Mouse (Mus musculus) limb, embryonic 14.5 days (tissue): Measurements from ENCODE around the gene Plcb4. TPM values are rescaled to one million over a fixed set of nuclear protein-coding genes. Genes with fewer than 3 reads are reported as not detected.

Experiments
- ATAC-seq: fragments of 200-750 bp; cut with Nextera tagmentation; 2 replicates; pipeline ENCODE4 v1.8.0; 2017; ENCODE audit warnings: low read depth, moderate number of reproducible peaks, moderate TSS enrichment; ENCODE audit not compliant: low FRiP score
- DNase-seq: peaks from one replicate; pipeline ENCODE4 v3.0.0-alpha.2; 2015; ENCODE audit warnings: low spot score
- H3K27ac ChIP-seq: fragments of 300-500 bp; sonication (generic); replicated peaks from 2 replicates; pipeline ENCODE4 v1.5.1; 2014; ENCODE audit warnings: low read depth, mild to moderate bottlenecking, low read length, moderate library complexity, mixed read lengths
- H3K27me3 ChIP-seq: fragments of 300-500 bp; sonication (generic); 2 replicates; pipeline ENCODE4 v1.6.1; 2014; ENCODE audit warnings: low read length, mixed read lengths; ENCODE audit not compliant: control insufficient read depth, insufficient read depth
- H3K36me3 ChIP-seq: fragments of 300-500 bp; sonication (generic); 2 replicates; pipeline ENCODE4 v1.6.1; 2014; ENCODE audit warnings: mild to moderate bottlenecking, low read length, moderate library complexity, mixed read lengths; ENCODE audit not compliant: control insufficient read depth, insufficient read depth
- H3K4me1 ChIP-seq: fragments of 300-500 bp; sonication (generic); 2 replicates; pipeline ENCODE4 v1.6.1; 2014; ENCODE audit warnings: antibody characterized with exemption, low read length, mixed read lengths; ENCODE audit not compliant: control insufficient read depth, insufficient read depth
- H3K4me2 ChIP-seq: fragments of 300-500 bp; sonication (generic); replicated peaks from 2 replicates; pipeline ENCODE4 v1.6.1; 2014; ENCODE audit warnings: low read depth, mild to moderate bottlenecking, low read length, moderate library complexity; ENCODE audit not compliant: severe bottlenecking
- H3K4me3 ChIP-seq: fragments of 300-500 bp; sonication (generic); replicated peaks from 2 replicates; pipeline ENCODE4 v1.5.1; 2014; ENCODE audit warnings: low read length
- H3K9ac ChIP-seq: fragments of 300-500 bp; sonication (generic); 2 replicates; pipeline ENCODE4 v1.6.1; 2014; ENCODE audit warnings: mild to moderate bottlenecking, low read depth, low read length, moderate library complexity; ENCODE audit not compliant: severe bottlenecking
- H3K9me3 ChIP-seq: fragments of 300-500 bp; sonication (generic); 2 replicates; pipeline ENCODE4 v1.6.1; 2016; ENCODE audit warnings: low read length; ENCODE audit not compliant: control insufficient read depth
- POLR2A ChIP-seq: fragments of 200-500 bp; IDR thresholded peaks from 2 replicates; pipeline ENCODE4 v1.8.0; 2012; ENCODE audit warnings: inconsistent platforms, mild to moderate bottlenecking, moderate library complexity, borderline replicate concordance; ENCODE audit not compliant: insufficient read depth, insufficient read length; ENCODE audit errors: extremely low read depth
- WGBS: fragments of 180-500 bp; shearing (Covaris S2); extraction: QIAGEN DNeasy Blood & Tissue Kit; methylation state at CpG from one replicate; pipeline ENCODE4 v1.1.7; 2014; 5-methylcytosine and 5-hydroxymethylcytosine counted together
- polyA plus RNA-seq, 2 experiments: library from polyadenylated mRNA; depleted of rRNA in 1 of 2; stranded (reverse) in 1 of 2; unstranded in 1 of 2; fragments of >200 nt; fragmentation: Nextera tagmentation in 1 of 2; extraction: Ambion mirVana in 1 of 2; gene quantifications; 2 replicates each; pipeline versions ENCODE4 v1.2.1 to v1.2.3; 2012 to 2014

The Plcb4 gene
- polyA plus RNA-seq, 2 experiments = 13.1 to 23.1 TPM

- Histone ChIP-seq H3K27me3 (no peaks in the 10 kb centered on the region), H3K4me1 (peaks cover 7% of the 10 kb centered on the region), H3K27ac (0 out of 2 replicates have a peak overlapping the region, but pooled peaks have one; percentile 33), H3K36me3 (no peaks in the 10 kb centered on the region), H3K9me3 (no peaks in the 10 kb centered on the region), H3K9ac (no peak overlapping the region), H3K4me3 (no peak overlapping the region), H3K4me2 (no peak overlapping the region)
- TF ChIP-seq POLR2A = no peak
- no peak for DNase-seq
- 70% methylated on average over 8 of the region's 8 CpGs for WGBS
- no peak for ATAC-seq
Measured at GRCm38 (mm10) chr2:135914343-135915261, 255.8 kb downstream of the Plcb4 start.

GRCm38 (mm10) chr2:135915928-135916327 is 257.1 kb downstream of the Plcb4 start:
- Histone ChIP-seq H3K4me3 (no peak overlapping the region), H3K9ac (no peak overlapping the region), H3K27ac (no peak overlapping the region), H3K4me2 (no peak overlapping the region), H3K4me1 (peaks cover 7% of the 10 kb centered on the region), H3K36me3 (no peaks in the 10 kb centered on the region), H3K9me3 (no peaks in the 10 kb centered on the region), H3K27me3 (no peaks in the 10 kb centered on the region)
- 72% methylated on average over 10 of the region's 10 CpGs for WGBS
- no peak for TF ChIP-seq POLR2A
- ATAC-seq = no peak
- DNase-seq = no peak

- no peaks in the 10 kb centered on the region for H3K9me3 ChIP-seq
- ATAC-seq (no peak), DNase-seq (no peak)
- no peak overlapping the region for H3K9ac ChIP-seq
- H3K27me3 ChIP-seq = no peaks in the 10 kb centered on the region
- H3K4me3 ChIP-seq = no peak overlapping the region
- WGBS = 85% methylated on average over 3 of the region's 3 CpGs
- H3K4me2 ChIP-seq = no peak overlapping the region
- H3K27ac ChIP-seq = no peak overlapping the region
- H3K36me3 ChIP-seq = no peaks in the 10 kb centered on the region
- no peak for TF ChIP-seq POLR2A
- H3K4me1 ChIP-seq = peaks cover 7% of the 10 kb centered on the region
Measured at GRCm38 (mm10) chr2:135917000-135917399, 258.2 kb downstream of the Plcb4 start.

- 60% methylated on average over 5 of the region's 5 CpGs for WGBS
- TF ChIP-seq POLR2A = no peak
- peak; percentile 12 for DNase-seq
- no peak for ATAC-seq
- Histone ChIP-seq H3K27me3 (no peaks in the 10 kb centered on the region), H3K4me1 (peaks cover 7% of the 10 kb centered on the region), H3K4me2 (no peak overlapping the region), H3K9ac (no peak overlapping the region), H3K27ac (no peak overlapping the region), H3K9me3 (no peaks in the 10 kb centered on the region), H3K4me3 (no peak overlapping the region), H3K36me3 (no peaks in the 10 kb centered on the region)
Measured at GRCm38 (mm10) chr2:135918116-135918515, 259.3 kb downstream of the Plcb4 start.

GRCm38 (mm10) chr2:135919641-135920040 is 260.8 kb downstream of the Plcb4 start:
- H3K27me3 ChIP-seq = no peaks in the 10 kb centered on the region
- DNase-seq (no peak), ATAC-seq (no peak)
- no peak overlapping the region for H3K4me2 ChIP-seq
- H3K27ac ChIP-seq = no peak overlapping the region
- H3K36me3 ChIP-seq = no peaks in the 10 kb centered on the region
- H3K9me3 ChIP-seq = no peaks in the 10 kb centered on the region
- peaks cover 3% of the 10 kb centered on the region; the same call in 1 of the 2 replicates for H3K4me1 ChIP-seq
- TF ChIP-seq POLR2A = no peak
- H3K9ac ChIP-seq = no peak overlapping the region
- H3K4me3 ChIP-seq = no peak overlapping the region
- WGBS = 70% methylated on average over 6 of the region's 6 CpGs
